Mouse (Mus musculus) cerebellum, adult (tissue): ENCODE results near the gene Apobec2.

Source experiments
- ATAC-seq: cut with Nextera tagmentation; 2 replicates; pipeline ENCODE4 v1.9.2; 2017; ENCODE audit warnings: mild to moderate bottlenecking, moderate library complexity, mixed read lengths; ENCODE audit not compliant: insufficient number of reproducible peaks, low FRiP score, low TSS enrichment

Apobec2 gene

DNA sequence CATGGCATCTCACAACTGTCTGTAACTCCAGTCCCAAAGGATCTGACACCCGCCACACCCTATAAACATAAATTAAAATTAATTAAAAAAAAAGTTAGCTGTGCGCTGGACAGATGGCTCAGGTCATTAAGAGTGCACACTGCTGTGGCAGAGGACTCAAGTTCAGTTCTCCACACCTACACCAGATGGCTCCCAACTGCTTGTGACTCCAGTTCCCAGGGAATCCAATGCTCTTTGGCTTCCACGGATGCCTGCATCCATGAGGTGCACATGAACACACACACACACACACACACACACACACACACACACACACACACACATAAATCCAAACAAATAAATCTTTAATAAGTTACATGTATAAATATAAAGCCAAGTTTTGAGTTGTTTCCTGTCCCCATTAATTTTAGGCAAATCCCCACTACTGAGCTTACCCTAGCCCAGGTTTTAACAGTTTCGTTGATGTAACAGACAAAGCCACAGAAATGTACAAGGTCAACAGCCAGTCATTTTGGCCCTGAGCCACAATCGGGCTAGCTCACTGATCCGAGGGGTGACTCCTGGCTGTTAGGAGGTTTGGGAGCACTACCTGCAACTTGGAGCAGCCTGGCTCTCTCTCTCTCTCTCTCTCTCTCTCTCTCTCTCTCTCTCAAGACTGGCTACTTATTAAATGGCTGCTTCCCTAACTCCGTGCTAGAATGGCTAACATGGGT, 10.2 kb upstream of the Apobec2 start:
- no peak for ATAC-seq

- ATAC-seq, result no peak
Measured at GRCm38 (mm10) chr17:48437421-48437911, 4.7 kb upstream of the Apobec2 start.

GRCm38 (mm10) chr17:48436487-48436886, 3.8 kb upstream of the Apobec2 start:
- ATAC-seq, result no peak

DNA sequence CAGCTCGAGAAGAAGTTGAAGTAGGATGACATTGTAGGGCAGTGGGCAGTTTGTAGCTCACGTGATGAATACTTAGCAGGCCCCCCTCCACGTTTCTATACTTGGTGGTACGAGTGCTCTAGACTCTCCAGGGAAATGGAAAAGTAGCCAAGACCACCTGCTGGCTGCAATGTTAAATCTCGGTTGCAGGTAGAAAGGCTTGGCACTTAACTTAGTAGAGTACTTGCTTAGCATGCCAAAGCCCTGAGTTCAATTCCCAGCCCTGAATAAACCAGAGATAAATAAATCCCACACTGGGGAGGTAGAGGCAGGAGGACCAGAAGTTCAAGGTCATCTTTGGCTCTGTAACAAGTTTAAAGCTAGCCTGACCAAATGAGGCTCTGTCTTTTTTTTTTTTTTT, 1.7 kb upstream of the Apobec2 start:
- ATAC-seq, result no peak

GRCm38 (mm10) chr17:48433689-48434330, 1.1 kb upstream of the Apobec2 start:
- ATAC-seq, result no peak

DNA sequence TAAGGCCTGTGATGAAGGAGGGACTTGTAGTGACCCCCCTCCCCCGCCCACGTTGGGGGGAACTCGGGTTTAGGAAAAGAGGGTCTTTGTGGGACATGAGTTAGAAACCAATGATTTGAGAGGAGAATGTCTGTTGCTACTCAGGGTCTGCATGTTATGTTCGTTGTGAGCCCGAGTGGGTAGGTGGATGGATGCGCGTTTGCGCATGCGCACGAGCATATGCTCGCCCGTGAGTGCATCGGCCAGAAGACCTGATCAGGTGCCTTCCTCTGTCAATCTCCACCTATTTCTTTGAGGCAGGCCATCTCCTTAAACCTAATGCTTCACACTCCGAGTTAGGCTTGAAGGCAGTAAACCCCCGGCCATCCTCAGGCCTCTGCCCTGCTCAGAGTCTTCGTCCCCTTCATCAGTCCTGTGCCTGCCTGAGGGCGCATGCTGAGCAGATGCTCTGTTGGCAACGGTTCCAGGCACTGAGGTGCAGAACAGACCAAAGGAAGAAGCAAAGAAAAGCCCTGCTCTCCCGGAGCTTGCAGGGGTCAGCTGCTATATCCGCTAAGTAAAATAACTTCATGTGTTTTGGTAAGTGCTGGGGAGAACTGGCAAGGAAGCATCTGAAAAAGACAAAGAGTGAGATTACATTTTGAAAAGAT, 401 bp upstream of the Apobec2 start:
- no peak for ATAC-seq

DNA sequence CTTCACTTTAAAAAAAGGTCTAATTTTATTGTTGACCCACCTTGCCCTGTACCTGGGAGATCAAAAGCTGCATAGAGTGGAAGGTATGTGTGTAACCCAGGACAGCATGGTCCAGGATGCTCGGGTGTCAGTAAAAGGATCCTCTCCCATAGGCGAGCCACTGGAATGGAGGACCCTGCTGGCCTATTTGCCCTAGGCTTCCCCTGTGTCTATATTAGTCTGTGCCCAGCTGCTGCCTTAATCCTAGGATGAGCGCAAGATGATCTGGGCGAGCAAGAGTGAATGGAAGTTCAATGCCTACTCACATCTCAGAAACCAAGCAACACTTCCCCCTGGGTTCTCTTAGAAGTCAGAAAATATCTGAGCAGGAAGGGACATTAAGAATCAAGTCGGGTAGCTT, 1.7 kb downstream of the Apobec2 start:
- no peak for ATAC-seq

- no peak for ATAC-seq
Measured at GRCm38 (mm10) chr17:48430394-48430793, 2.3 kb downstream of the Apobec2 start.

- no peak for ATAC-seq
Measured at GRCm38 (mm10) chr17:48427852-48428530, 4.7 kb downstream of the Apobec2 start.

DNA sequence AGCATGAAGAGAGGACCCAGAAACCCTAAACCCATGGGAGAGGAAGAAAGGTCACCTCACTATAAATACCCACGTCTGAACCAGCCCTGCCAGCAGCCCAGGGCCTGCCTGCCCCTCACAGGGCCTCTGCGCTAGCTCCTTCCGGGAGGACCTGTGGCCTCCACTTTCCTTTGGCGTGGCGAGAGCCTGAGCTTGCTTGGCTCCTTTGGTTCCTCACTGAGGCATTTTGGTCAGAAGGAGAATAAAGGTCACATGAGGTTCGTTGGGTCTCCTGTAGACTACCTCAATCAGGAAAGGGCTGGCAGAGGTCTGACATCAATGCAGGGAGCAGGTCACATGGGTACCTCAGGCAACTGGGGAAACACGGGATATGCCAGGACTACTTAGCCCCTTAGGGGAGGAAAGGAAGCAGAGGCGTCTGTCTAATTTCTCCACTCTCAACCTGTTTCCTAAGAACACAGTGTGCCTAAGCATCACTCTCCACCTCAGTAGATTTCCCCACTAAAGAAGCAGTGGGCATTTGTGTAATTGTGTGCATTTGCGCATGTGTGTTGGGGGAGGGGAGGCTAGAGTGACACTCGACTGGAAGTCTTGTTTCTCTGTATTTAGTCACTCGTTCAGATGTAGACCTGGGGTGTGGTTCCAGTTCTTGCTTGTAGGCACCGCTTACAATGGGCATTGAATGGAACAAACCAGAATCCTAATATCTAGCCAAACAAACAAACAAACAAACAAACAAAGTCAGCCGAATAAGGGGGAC, 5.6 kb downstream of the Apobec2 start:
- no peak for ATAC-seq

- ATAC-seq, result no peak
Measured at GRCm38 (mm10) chr17:48425823-48426612, 6.7 kb downstream of the Apobec2 start.

- ATAC-seq, result no peak
Measured at GRCm38 (mm10) chr17:48424237-48424636, 8.5 kb downstream of the Apobec2 start.

DNA sequence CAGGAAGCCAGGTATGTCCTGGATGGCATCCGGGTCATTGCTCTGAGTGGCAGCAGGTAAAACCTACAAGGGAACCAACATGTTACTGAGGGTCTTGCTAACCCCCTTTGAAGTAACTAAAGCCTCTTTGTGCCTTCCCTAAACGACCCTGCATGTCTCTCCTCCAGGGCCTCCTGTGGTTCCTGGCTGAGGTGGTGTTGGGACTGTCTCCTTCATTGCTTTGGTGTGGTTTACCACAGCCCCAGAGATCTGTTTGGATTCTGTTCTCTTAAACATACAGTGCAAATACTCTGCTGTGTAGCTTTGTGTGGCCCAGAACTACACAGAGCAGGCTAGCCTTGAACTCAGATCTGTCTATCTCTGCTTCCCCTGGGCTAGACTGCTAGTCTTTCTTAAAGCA, 13.2 kb downstream of the Apobec2 start:
- no peak for ATAC-seq

DNA sequence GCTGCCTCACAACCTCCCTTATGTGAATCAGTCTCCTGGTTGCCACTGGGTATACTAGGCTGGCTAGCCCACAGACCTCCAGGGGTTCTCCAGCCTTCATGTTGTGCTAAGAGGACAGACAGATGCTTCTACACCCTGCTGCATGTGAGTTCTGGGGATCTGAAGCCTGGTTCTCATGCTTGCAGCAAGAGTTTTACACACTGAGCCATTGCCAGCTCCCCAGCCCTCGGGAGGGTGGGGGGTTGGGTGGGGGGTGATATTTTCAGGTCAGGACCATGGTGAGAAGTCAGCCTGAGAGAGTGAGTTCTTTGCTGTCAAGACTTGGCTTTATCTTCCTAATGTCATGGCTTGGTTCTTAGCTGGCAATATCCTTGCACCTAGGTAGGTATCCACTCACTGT, 13.9 kb downstream of the Apobec2 start:
- no peak for ATAC-seq

- ATAC-seq, result no peak
Measured at GRCm38 (mm10) chr17:48418174-48418573, 14.6 kb downstream of the Apobec2 start.

GRCm38 (mm10) chr17:48417521-48417920, 15.2 kb downstream of the Apobec2 start:
- no peak for ATAC-seq

DNA sequence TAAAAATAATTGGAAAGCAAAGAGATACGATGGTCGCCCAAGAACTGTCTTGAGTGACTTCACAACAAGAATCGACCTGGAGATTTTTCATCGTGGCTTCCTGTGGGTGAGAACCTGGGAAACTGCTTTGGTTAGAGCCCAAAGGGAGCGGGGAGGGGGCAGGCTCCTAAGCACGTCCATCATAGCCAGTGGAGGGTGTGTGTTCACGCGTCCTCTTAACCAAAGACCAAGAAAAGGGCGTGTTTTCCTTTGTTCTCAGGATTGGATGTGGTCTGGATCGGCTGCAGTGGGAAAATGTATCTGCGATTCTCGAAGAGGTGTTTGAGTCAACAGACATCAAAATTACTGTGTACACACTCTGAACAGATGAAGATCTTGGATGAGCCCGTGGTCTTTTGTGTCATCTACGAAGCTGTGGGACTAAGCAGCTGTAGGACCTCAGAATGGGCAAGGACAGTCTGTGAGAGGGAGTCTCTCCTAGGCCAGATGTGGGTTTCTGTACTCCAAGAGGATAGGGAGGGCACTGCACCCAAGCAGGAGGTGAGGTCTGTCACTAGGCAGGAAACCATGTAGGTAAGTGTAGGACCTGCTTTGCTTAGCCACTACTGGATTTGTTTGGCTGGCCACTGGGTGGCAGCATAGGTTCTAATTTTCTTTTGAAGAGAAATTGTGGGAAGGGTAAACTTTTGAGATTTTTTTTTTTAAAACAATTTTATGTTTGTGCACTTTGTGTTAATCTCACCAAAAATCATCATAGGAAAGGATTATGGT, 16.1 kb downstream of the Apobec2 start:
- ATAC-seq, result 0 out of 2 replicates have a peak, but pooled peaks have one; percentile 33

- ATAC-seq, result peak; percentile 74
Measured at GRCm38 (mm10) chr17:48416011-48416410, 16.7 kb downstream of the Apobec2 start.

- no peak for ATAC-seq
Measured at GRCm38 (mm10) chr17:48411241-48411640, 21.5 kb downstream of the Apobec2 start.
